Mouse (Mus musculus): Measurements from ENCODE around the gene Arhgef11. TPM values are rescaled to one million over a fixed set of nuclear protein-coding genes. Genes with fewer than 3 reads are reported as not detected.

The Arhgef11 gene
- polyA plus RNA-seq, 1 experiment: 32.4 TPM

DNA sequence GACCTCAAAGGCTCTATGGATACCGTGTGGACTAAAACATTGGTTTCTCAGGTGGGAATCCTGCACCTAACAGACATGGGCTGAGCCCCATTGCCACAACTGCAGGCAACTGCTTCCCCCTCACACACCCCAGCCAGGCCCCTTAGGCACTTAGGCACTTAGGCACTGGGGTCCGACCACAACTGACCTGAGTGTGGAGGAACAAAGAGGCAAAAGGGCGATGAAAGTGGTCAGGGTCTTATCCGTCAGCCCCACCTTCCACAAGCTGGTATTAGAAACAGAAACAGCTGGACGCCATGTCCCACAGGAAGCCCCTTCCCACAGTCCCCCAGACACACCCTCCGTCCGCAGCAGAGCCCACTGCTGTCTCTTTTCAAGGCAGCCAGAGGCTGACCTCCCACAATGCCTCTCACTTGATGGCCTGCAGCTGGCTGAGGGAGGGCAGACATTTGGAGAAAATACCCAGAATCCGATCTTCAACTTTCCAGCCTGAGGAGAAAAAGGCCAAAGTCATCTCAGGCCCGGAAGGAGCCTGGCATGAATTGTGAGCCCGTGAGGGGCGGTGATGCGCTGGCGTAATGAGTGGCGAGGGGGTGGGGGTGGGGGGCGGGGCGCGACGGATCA, 127.8 kb downstream of the Arhgef11 start:
- Histone ChIP-seq H3K36me3 (ENCODE audit: control insufficient read depth, insufficient read depth, low read length) (no peaks in the 10 kb centered on the region), H3K4me3 (ENCODE audit: low read depth, low read length) (no peak overlapping the region), H3K4me1 (ENCODE audit: control insufficient read depth, insufficient read depth, insufficient read length, low read length) (no peaks in the 10 kb centered on the region), H3K27ac (ENCODE audit: insufficient read depth, low read depth, low read length) (no peak overlapping the region), H3K27me3 (ENCODE audit: control insufficient read depth, insufficient read depth, low read length) (no peaks in the 10 kb centered on the region)
- TF ChIP-seq CTCF (IDR thresholded peaks at IDR 0.05; ENCODE audit: extremely low read depth, insufficient read length, insufficient replicate concordance, low read depth, low read length) (no peak), POLR2A (IDR thresholded peaks at IDR 0.05; ENCODE audit: low read depth, low read length) (no peak)
- 31% methylated on average over 18 of the region's 18 CpGs for WGBS

- Histone ChIP-seq H3K27ac (ENCODE audit: insufficient read depth, low read depth, low read length) (no peak within 1 kb of the TSS), H3K36me3 (ENCODE audit: control insufficient read depth, insufficient read depth, low read length) (no peaks in the 10 kb centered on the region), H3K4me1 (ENCODE audit: control insufficient read depth, insufficient read depth, insufficient read length, low read length) (no peaks in the 10 kb centered on the region), H3K27me3 (ENCODE audit: control insufficient read depth, insufficient read depth, low read length) (no peaks in the 10 kb centered on the region), H3K4me3 (ENCODE audit: low read depth, low read length) (no peak within 1 kb of the TSS)
- TF ChIP-seq CTCF (IDR thresholded peaks at IDR 0.05; ENCODE audit: extremely low read depth, insufficient read length, insufficient replicate concordance, low read depth, low read length): no peak
- TF ChIP-seq POLR2A (IDR thresholded peaks at IDR 0.05; ENCODE audit: low read depth, low read length): no peak
- 31% methylated on average over 13 of the region's 13 CpGs for WGBS
These were observed 131.1 kb downstream of the Arhgef11 start, which contains the start of gene Lrrc71 for GRCm38 (mm10) chr3:87748431-87748830. TSS of gene Lrrc71 (minus strand) at chr3:87748625.

DNA sequence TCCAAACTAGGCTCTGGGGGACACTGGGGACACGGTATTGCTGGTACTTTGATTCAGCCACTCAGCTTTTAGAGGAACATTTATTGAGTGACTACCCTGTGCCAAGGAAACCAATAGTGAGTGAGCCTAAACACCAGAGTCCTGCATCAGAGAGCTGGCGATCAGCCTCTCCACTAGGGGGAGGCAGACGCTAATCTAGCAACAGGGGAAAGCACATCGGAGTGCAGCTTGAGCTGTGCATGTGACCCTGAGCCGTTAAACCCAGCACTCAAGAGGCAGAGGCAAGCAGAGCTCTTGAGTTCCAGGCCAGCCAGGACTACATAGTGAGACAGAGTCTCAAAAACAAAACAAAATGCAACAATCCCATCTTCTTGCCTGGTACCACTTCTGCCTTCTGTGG, 131.7 kb downstream of the Arhgef11 start:
- Histone ChIP-seq H3K27me3 (ENCODE audit: control insufficient read depth, insufficient read depth, low read length) (no peaks in the 10 kb centered on the region), H3K4me3 (ENCODE audit: low read depth, low read length) (no peak overlapping the region), H3K36me3 (ENCODE audit: control insufficient read depth, insufficient read depth, low read length) (no peaks in the 10 kb centered on the region), H3K4me1 (ENCODE audit: control insufficient read depth, insufficient read depth, insufficient read length, low read length) (no peaks in the 10 kb centered on the region), H3K27ac (ENCODE audit: insufficient read depth, low read depth, low read length) (no peak overlapping the region)
- TF ChIP-seq CTCF (IDR thresholded peaks at IDR 0.05; ENCODE audit: extremely low read depth, insufficient read length, insufficient replicate concordance, low read depth, low read length) (peak; percentile 81; the same call in 1 of the 2 replicates), POLR2A (IDR thresholded peaks at IDR 0.05; ENCODE audit: low read depth, low read length) (no peak)
- WGBS: 10% methylated on average over 5 of the region's 5 CpGs

- Histone ChIP-seq H3K4me3 (ENCODE audit: low read depth, low read length) (no peak overlapping the region), H3K36me3 (ENCODE audit: control insufficient read depth, insufficient read depth, low read length) (no peaks in the 10 kb centered on the region), H3K27ac (ENCODE audit: insufficient read depth, low read depth, low read length) (no peak overlapping the region), H3K27me3 (ENCODE audit: control insufficient read depth, insufficient read depth, low read length) (no peaks in the 10 kb centered on the region), H3K4me1 (ENCODE audit: control insufficient read depth, insufficient read depth, insufficient read length, low read length) (no peaks in the 10 kb centered on the region)
- WGBS: 91% methylated on average over 12 of the region's 12 CpGs
- TF ChIP-seq CTCF (IDR thresholded peaks at IDR 0.05; ENCODE audit: extremely low read depth, insufficient read length, insufficient replicate concordance, low read depth, low read length): no peak
- no peak for TF ChIP-seq POLR2A (IDR thresholded peaks at IDR 0.05; ENCODE audit: low read depth, low read length)
These were observed 132.6 kb downstream of the Arhgef11 start for GRCm38 (mm10) chr3:87749977-87750376.

- H3K27me3 ChIP-seq (ENCODE audit: control insufficient read depth, insufficient read depth, low read length): no peaks in the 10 kb centered on the region
- H3K4me1 ChIP-seq (ENCODE audit: control insufficient read depth, insufficient read depth, insufficient read length, low read length): peaks cover 2% of the 10 kb centered on the region; the same call in 1 of the 2 replicates
- no peaks in the 10 kb centered on the region for H3K36me3 ChIP-seq (ENCODE audit: control insufficient read depth, insufficient read depth, low read length)
- no peak overlapping the region for H3K27ac ChIP-seq (ENCODE audit: insufficient read depth, low read depth, low read length)
- H3K4me3 ChIP-seq (ENCODE audit: low read depth, low read length): no peak overlapping the region
- TF ChIP-seq POLR2A (IDR thresholded peaks at IDR 0.05; ENCODE audit: low read depth, low read length): no peak
- TF ChIP-seq CTCF (IDR thresholded peaks at IDR 0.05; ENCODE audit: extremely low read depth, insufficient read length, insufficient replicate concordance, low read depth, low read length): no peak
- WGBS: 85% methylated on average over 3 of the region's 3 CpGs
These were observed 135.2 kb downstream of the Arhgef11 start for GRCm38 (mm10) chr3:87752567-87752966.

DNA sequence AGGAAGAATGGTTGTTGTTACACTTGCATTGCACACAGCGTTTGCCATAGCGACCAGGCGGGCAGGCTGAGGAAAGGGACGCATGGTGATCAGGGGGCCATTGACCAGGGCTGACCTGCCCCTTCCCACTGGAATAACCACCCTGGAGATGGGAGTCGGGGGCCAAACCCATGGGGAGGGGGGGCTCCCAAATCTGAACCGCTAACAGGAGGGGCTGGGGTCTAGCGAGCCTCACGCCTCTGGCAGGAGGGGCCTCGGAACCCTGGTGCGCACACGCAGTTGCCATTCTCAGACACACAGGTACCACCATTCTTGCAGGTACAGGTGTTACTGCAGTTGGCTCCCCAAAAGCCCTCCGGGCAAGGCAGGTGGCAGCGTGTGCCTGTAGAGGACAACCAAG, 136.5 kb downstream of the Arhgef11 start:
- H3K4me3 ChIP-seq (ENCODE audit: low read depth, low read length): no peak overlapping the region
- TF ChIP-seq POLR2A (IDR thresholded peaks at IDR 0.05; ENCODE audit: low read depth, low read length): no peak
- no peak for TF ChIP-seq CTCF (IDR thresholded peaks at IDR 0.05; ENCODE audit: extremely low read depth, insufficient read length, insufficient replicate concordance, low read depth, low read length)
- no peaks in the 10 kb centered on the region for H3K36me3 ChIP-seq (ENCODE audit: control insufficient read depth, insufficient read depth, low read length)
- H3K4me1 ChIP-seq (ENCODE audit: control insufficient read depth, insufficient read depth, insufficient read length, low read length): peaks cover 2% of the 10 kb centered on the region; the same call in 1 of the 2 replicates
- WGBS: 89% methylated on average over 13 of the region's 13 CpGs
- H3K27ac ChIP-seq (ENCODE audit: insufficient read depth, low read depth, low read length): no peak overlapping the region
- no peaks in the 10 kb centered on the region for H3K27me3 ChIP-seq (ENCODE audit: control insufficient read depth, insufficient read depth, low read length)

DNA sequence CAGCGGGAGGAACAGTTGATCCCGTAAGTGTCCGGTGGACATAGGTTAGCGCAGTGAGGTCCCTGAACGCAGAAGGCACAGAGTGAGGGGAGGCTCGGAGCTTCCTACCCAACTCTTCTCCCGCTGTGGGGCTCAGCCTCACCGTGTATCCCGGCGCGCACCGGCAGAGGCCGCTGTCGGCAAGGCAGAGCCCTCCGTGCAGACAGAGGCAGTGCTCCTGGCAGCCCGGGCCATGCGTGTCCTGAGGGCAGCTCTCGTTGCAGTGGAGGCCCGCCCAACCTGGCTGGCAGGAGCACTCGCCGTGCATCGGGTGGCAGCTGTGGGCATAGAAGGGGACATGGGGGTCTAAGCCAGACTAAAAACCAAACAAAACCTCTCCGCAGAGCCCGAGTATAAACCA, 138.6 kb downstream of the Arhgef11 start:
- 9% methylated on average over 24 of the region's 24 CpGs for WGBS
- TF ChIP-seq POLR2A (IDR thresholded peaks at IDR 0.05; ENCODE audit: low read depth, low read length) (no peak), CTCF (IDR thresholded peaks at IDR 0.05; ENCODE audit: extremely low read depth, insufficient read length, insufficient replicate concordance, low read depth, low read length) (peak; percentile 82)
- H3K4me3 ChIP-seq (ENCODE audit: low read depth, low read length): no peak overlapping the region
- H3K36me3 ChIP-seq (ENCODE audit: control insufficient read depth, insufficient read depth, low read length): no peaks in the 10 kb centered on the region
- peaks cover 2% of the 10 kb centered on the region; the same call in 1 of the 2 replicates for H3K4me1 ChIP-seq (ENCODE audit: control insufficient read depth, insufficient read depth, insufficient read length, low read length)
- H3K27ac ChIP-seq (ENCODE audit: insufficient read depth, low read depth, low read length): no peak overlapping the region
- no peaks in the 10 kb centered on the region for H3K27me3 ChIP-seq (ENCODE audit: control insufficient read depth, insufficient read depth, low read length)
